Mouse (Mus musculus): Measurements from ENCODE around the gene Sorcs3. TPM values are rescaled to one million over a fixed set of nuclear protein-coding genes. Genes with fewer than 3 reads are reported as not detected.

Sorcs3 gene
- polyA plus RNA-seq, 1 experiment from 2014 or later: 4.8 TPM

- ATAC-seq (ENCODE audit: low FRiP score) (no peak; the same call in 1 of the 2 replicates), DNase-seq (ENCODE audit: low spot score) (peak; percentile 47)
- Histone ChIP-seq H3K9ac (ENCODE audit: low read depth, low read length) (peak overlapping the region; percentile 68), H3K27me3 (ENCODE audit: control insufficient read depth, insufficient read depth, low read length) (peaks cover 10% of the 10 kb centered on the region; the same call in 1 of the 2 replicates), H3K36me3 (ENCODE audit: control insufficient read depth, insufficient read depth, low read length) (no peaks in the 10 kb centered on the region), H3K4me2 (replicated peaks; ENCODE audit: low read depth, low read length) (peak overlapping the region; percentile 100), H3K4me3 (ENCODE audit: low read depth, low read length) (peak overlapping the region; percentile 64), H3K27ac (ENCODE audit: low read depth, low read length) (no peak overlapping the region), H3K9me3 (ENCODE audit: control insufficient read depth, low read length) (no peaks in the 10 kb centered on the region), H3K4me1 (replicated peaks; ENCODE audit: control insufficient read depth, insufficient read depth, low read length) (peaks cover 4% of the 10 kb centered on the region)
- 1% methylated on average over 20 of the region's 21 CpGs for WGBS
These were observed 1.3 kb downstream of the Sorcs3 start for GRCm38 (mm10) chr19:48206861-48207730.

- Histone ChIP-seq H3K27ac (ENCODE audit: low read depth, low read length) (no peak overlapping the region), H3K4me2 (replicated peaks; ENCODE audit: low read depth, low read length) (peak overlapping the region; percentile 100), H3K9me3 (ENCODE audit: control insufficient read depth, low read length) (no peaks in the 10 kb centered on the region), H3K9ac (ENCODE audit: low read depth, low read length) (no peak overlapping the region), H3K4me3 (ENCODE audit: low read depth, low read length) (peak overlapping the region; percentile 64), H3K27me3 (ENCODE audit: control insufficient read depth, insufficient read depth, low read length) (peaks cover 10% of the 10 kb centered on the region; the same call in 1 of the 2 replicates), H3K36me3 (ENCODE audit: control insufficient read depth, insufficient read depth, low read length) (no peaks in the 10 kb centered on the region), H3K4me1 (replicated peaks; ENCODE audit: control insufficient read depth, insufficient read depth, low read length) (peaks cover 4% of the 10 kb centered on the region)
- WGBS: 3% methylated on average over 10 of the region's 10 CpGs
- DNase-seq (ENCODE audit: low spot score) (peak; percentile 50), ATAC-seq (ENCODE audit: low FRiP score) (no peak)
These were observed 2.0 kb downstream of the Sorcs3 start for GRCm38 (mm10) chr19:48207731-48208370.

- no peak for ATAC-seq (ENCODE audit: low FRiP score)
- no peaks in the 10 kb centered on the region for H3K9me3 ChIP-seq (ENCODE audit: control insufficient read depth, low read length)
- H3K4me2 ChIP-seq (replicated peaks; ENCODE audit: low read depth, low read length): no peak overlapping the region
- H3K4me1 ChIP-seq (replicated peaks; ENCODE audit: control insufficient read depth, insufficient read depth, low read length): no peaks in the 10 kb centered on the region
- no peak overlapping the region for H3K27ac ChIP-seq (ENCODE audit: low read depth, low read length)
- no peak overlapping the region for H3K9ac ChIP-seq (ENCODE audit: low read depth, low read length)
- no peaks in the 10 kb centered on the region for H3K36me3 ChIP-seq (ENCODE audit: control insufficient read depth, insufficient read depth, low read length)
- DNase-seq (ENCODE audit: low spot score): no peak
- no peaks in the 10 kb centered on the region for H3K27me3 ChIP-seq (ENCODE audit: control insufficient read depth, insufficient read depth, low read length)
- H3K4me3 ChIP-seq (ENCODE audit: low read depth, low read length): no peak overlapping the region
These were observed 9.6 kb downstream of the Sorcs3 start for GRCm38 (mm10) chr19:48215379-48215778.

GRCm38 (mm10) chr19:48237786-48238372, 32.1 kb downstream of the Sorcs3 start:
- H3K27me3 ChIP-seq (ENCODE audit: control insufficient read depth, insufficient read depth, low read length): no peaks in the 10 kb centered on the region
- H3K4me1 ChIP-seq (replicated peaks; ENCODE audit: control insufficient read depth, insufficient read depth, low read length): peaks cover 2% of the 10 kb centered on the region
- ATAC-seq (ENCODE audit: low FRiP score) (no peak), DNase-seq (ENCODE audit: low spot score) (no peak)
- no peaks in the 10 kb centered on the region for H3K9me3 ChIP-seq (ENCODE audit: control insufficient read depth, low read length)
- H3K9ac ChIP-seq (ENCODE audit: low read depth, low read length): no peak overlapping the region
- no peak overlapping the region for H3K4me3 ChIP-seq (ENCODE audit: low read depth, low read length)
- H3K27ac ChIP-seq (ENCODE audit: low read depth, low read length): no peak overlapping the region
- no peak overlapping the region for H3K4me2 ChIP-seq (replicated peaks; ENCODE audit: low read depth, low read length)
- 31% methylated on average over 13 of the region's 13 CpGs for WGBS
- no peaks in the 10 kb centered on the region for H3K36me3 ChIP-seq (ENCODE audit: control insufficient read depth, insufficient read depth, low read length)

GRCm38 (mm10) chr19:48238391-48238790, 32.6 kb downstream of the Sorcs3 start:
- WGBS: 53% methylated on average over 9 of the region's 9 CpGs
- peaks cover 2% of the 10 kb centered on the region for H3K4me1 ChIP-seq (replicated peaks; ENCODE audit: control insufficient read depth, insufficient read depth, low read length)
- 0 out of 2 replicates have a peak, but pooled peaks have one; percentile 25 for ATAC-seq (ENCODE audit: low FRiP score)
- H3K27me3 ChIP-seq (ENCODE audit: control insufficient read depth, insufficient read depth, low read length): no peaks in the 10 kb centered on the region
- H3K4me2 ChIP-seq (replicated peaks; ENCODE audit: low read depth, low read length): no peak overlapping the region
- no peaks in the 10 kb centered on the region for H3K9me3 ChIP-seq (ENCODE audit: control insufficient read depth, low read length)
- H3K4me3 ChIP-seq (ENCODE audit: low read depth, low read length): no peak overlapping the region
- H3K9ac ChIP-seq (ENCODE audit: low read depth, low read length): no peak overlapping the region
- no peak overlapping the region for H3K27ac ChIP-seq (ENCODE audit: low read depth, low read length)
- H3K36me3 ChIP-seq (ENCODE audit: control insufficient read depth, insufficient read depth, low read length): no peaks in the 10 kb centered on the region
- DNase-seq (ENCODE audit: low spot score): peak; percentile 32

GRCm38 (mm10) chr19:48240960-48241359, 35.1 kb downstream of the Sorcs3 start:
- peak; percentile 75 for ATAC-seq (ENCODE audit: low FRiP score)
- DNase-seq (ENCODE audit: low spot score): peak; percentile 69
- H3K4me3 ChIP-seq (ENCODE audit: low read depth, low read length): no peak overlapping the region
- H3K4me2 ChIP-seq (replicated peaks; ENCODE audit: low read depth, low read length): no peak overlapping the region
- H3K9ac ChIP-seq (ENCODE audit: low read depth, low read length): no peak overlapping the region
- H3K36me3 ChIP-seq (ENCODE audit: control insufficient read depth, insufficient read depth, low read length): no peaks in the 10 kb centered on the region
- no peaks in the 10 kb centered on the region for H3K9me3 ChIP-seq (ENCODE audit: control insufficient read depth, low read length)
- 53% methylated on average over 2 of the region's 2 CpGs for WGBS
- H3K27me3 ChIP-seq (ENCODE audit: control insufficient read depth, insufficient read depth, low read length): no peaks in the 10 kb centered on the region
- H3K27ac ChIP-seq (ENCODE audit: low read depth, low read length): no peak overlapping the region
- H3K4me1 ChIP-seq (replicated peaks; ENCODE audit: control insufficient read depth, insufficient read depth, low read length): peaks cover 2% of the 10 kb centered on the region

GRCm38 (mm10) chr19:48244036-48244435, 38.2 kb downstream of the Sorcs3 start:
- no peaks in the 10 kb centered on the region for H3K9me3 ChIP-seq (ENCODE audit: control insufficient read depth, low read length)
- WGBS: 87% methylated on average over 3 of the region's 3 CpGs
- H3K4me2 ChIP-seq (replicated peaks; ENCODE audit: low read depth, low read length): no peak overlapping the region
- no peak for DNase-seq (ENCODE audit: low spot score)
- no peaks in the 10 kb centered on the region for H3K36me3 ChIP-seq (ENCODE audit: control insufficient read depth, insufficient read depth, low read length)
- no peak for ATAC-seq (ENCODE audit: low FRiP score)
- H3K9ac ChIP-seq (ENCODE audit: low read depth, low read length): no peak overlapping the region
- no peak overlapping the region for H3K27ac ChIP-seq (ENCODE audit: low read depth, low read length)
- no peak overlapping the region for H3K4me3 ChIP-seq (ENCODE audit: low read depth, low read length)
- H3K4me1 ChIP-seq (replicated peaks; ENCODE audit: control insufficient read depth, insufficient read depth, low read length): no peaks in the 10 kb centered on the region; the same call in 1 of the 2 replicates
- H3K27me3 ChIP-seq (ENCODE audit: control insufficient read depth, insufficient read depth, low read length): no peaks in the 10 kb centered on the region

GRCm38 (mm10) chr19:48259223-48259622, 53.4 kb downstream of the Sorcs3 start:
- no peaks in the 10 kb centered on the region for H3K27me3 ChIP-seq (ENCODE audit: control insufficient read depth, insufficient read depth, low read length)
- H3K4me1 ChIP-seq (replicated peaks; ENCODE audit: control insufficient read depth, insufficient read depth, low read length): no peaks in the 10 kb centered on the region
- H3K27ac ChIP-seq (ENCODE audit: low read depth, low read length): no peak overlapping the region
- H3K9me3 ChIP-seq (ENCODE audit: control insufficient read depth, low read length): no peaks in the 10 kb centered on the region
- no peak overlapping the region for H3K4me2 ChIP-seq (replicated peaks; ENCODE audit: low read depth, low read length)
- no peak overlapping the region for H3K4me3 ChIP-seq (ENCODE audit: low read depth, low read length)
- WGBS: 79% methylated on average over 7 of the region's 7 CpGs
- H3K36me3 ChIP-seq (ENCODE audit: control insufficient read depth, insufficient read depth, low read length): no peaks in the 10 kb centered on the region
- H3K9ac ChIP-seq (ENCODE audit: low read depth, low read length): no peak overlapping the region
- ATAC-seq (ENCODE audit: low FRiP score) (no peak), DNase-seq (ENCODE audit: low spot score) (peak; percentile 31)
